Mouse (Mus musculus) CH12.LX (cell line): Measurements from ENCODE around the gene Crybb2.

ENCODE experiments used
- EP300 ChIP-seq: IDR thresholded peaks from 2 replicates; pipeline ENCODE4 v1.6.1; 2011; ENCODE audit warnings: low read length, improper control_type of control experiment
- POLR2A ChIP-seq: IDR thresholded peaks from 2 replicates; pipeline ENCODE4 v1.6.1; 2011; ENCODE audit warnings: low read depth, mild to moderate bottlenecking, improper control_type of control experiment, low read length

DNA sequence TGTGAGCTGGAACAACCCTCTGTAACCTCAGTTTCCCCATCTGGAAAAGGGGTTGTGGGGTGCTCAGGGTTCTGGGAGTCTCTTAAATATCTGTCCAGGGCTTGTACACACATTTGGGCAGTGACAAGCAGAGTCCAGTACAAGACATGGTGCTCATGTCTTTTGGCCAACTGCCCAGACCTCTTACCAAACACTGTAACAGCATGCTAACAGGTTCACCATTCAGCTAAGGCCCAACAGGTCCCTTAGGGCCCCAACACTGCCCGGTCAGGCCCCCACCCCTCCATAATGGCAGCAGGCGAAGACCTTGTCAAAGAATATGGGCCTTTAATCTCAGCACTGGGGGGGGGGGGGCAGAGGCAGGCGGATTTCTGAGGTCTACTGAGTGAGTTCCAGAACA is 37.8 kb upstream of the Crybb2 start:
- TF ChIP-seq POLR2A (no peak), EP300 (no peak)
